Mouse (Mus musculus): Measurements from ENCODE around the gene Gm21996. TPM values are rescaled to one million over a fixed set of nuclear protein-coding genes. Genes with fewer than 3 reads are reported as not detected.
"Not testable (repeated sequence)": the region's sequence is repeated elsewhere in the genome, so short reads cannot be mapped to it uniquely, and the experiment has no call there.

The Gm21996 gene
- total RNA-seq (2015) (not detected in 2 replicates), total RNA-seq (2017) (not detected in 2 replicates)

- ATAC-seq (ENCODE audit: poor library complexity, severe bottlenecking): not testable (repeated sequence)
These were observed at the start of gene Gm21996 for GRCm38 (mm10) chrY:89745432-89745831. TSS of gene Gm21996 (minus strand) at chrY:89745532.

Measured in megakaryocyte, adult 5-6 weeks (primary cell).